Mouse (Mus musculus): Measurements from ENCODE around the gene Zfp334.

DNA sequence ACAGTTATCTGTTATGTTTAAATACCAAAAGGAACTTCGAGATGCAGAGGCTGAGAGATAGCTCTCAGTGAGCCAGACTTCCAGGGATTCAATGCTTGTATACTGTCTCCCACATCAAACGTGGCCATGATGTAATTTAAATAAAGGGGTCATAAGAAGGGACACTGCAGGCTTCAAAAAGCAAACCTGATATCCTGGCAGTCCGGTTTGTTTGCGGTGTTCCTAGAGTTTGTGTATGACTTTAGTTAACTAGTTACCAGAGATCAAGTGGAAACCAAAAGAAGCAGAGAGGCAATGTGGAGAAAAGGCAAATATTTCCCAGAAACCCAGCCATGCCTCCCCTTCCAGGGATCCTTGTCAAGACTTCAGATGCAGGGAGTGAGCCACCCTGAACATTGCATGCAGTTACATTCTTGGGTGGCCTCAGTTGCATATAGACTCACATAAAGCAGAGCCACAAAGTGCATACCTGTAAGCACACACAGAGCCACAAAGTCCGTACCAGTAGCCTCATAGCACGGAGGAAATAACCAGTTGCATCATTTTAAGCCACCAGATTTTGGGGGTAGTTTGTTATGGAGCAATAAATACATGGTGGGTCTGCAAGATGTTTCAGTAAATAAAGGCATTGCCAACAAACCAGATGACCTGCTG is 1.4 kb upstream of the Zfp334 start:
- no peak for TF ChIP-seq CTCF (IDR thresholded peaks at IDR 0.05; ENCODE audit: low read depth, low read length)
- no peak for TF ChIP-seq TAL1 (conservative IDR thresholded peaks at IDR 0.05; ENCODE audit: low read depth, low read length)
